Mouse (Mus musculus) limb, embryonic 12.5 days (tissue): Measurements from ENCODE around the gene Fam24a. TPM values are rescaled to one million over a fixed set of nuclear protein-coding genes. Genes with fewer than 3 reads are reported as not detected.

Source experiments
- ATAC-seq: fragments of 200-750 bp; cut with Nextera tagmentation; 2 replicates; pipeline ENCODE4 v1.8.0; 2017; ENCODE audit warnings: low read depth, moderate TSS enrichment; ENCODE audit not compliant: insufficient number of reproducible peaks, insufficient read depth, low FRiP score, low TSS enrichment
- H3K27ac ChIP-seq: fragments of 300-500 bp; sonication (generic); 2 replicates; pipeline ENCODE4 v1.5.1; 2016; ENCODE audit warnings: mild to moderate bottlenecking, moderate library complexity
- H3K27me3 ChIP-seq: fragments of 300-500 bp; sonication (generic); 2 replicates; pipeline ENCODE4 v1.6.1; 2016; ENCODE audit warnings: mild to moderate bottlenecking, moderate library complexity
- H3K36me3 ChIP-seq: fragments of 300-500 bp; sonication (generic); 2 replicates; pipeline ENCODE4 v1.6.1; 2016; ENCODE audit warnings: mild to moderate bottlenecking, moderate library complexity
- H3K4me1 ChIP-seq: fragments of 300-500 bp; sonication (generic); replicated peaks from 2 replicates; pipeline ENCODE4 v1.6.1; 2016
- H3K4me2 ChIP-seq: fragments of 300-500 bp; sonication (generic); 2 replicates; pipeline ENCODE4 v1.6.1; 2016; ENCODE audit warnings: mild to moderate bottlenecking, moderate library complexity
- H3K4me3 ChIP-seq: fragments of 300-500 bp; sonication (generic); replicated peaks from 2 replicates; pipeline ENCODE4 v1.5.1; 2016; ENCODE audit warnings: mild to moderate bottlenecking
- H3K9ac ChIP-seq: fragments of 300-500 bp; sonication (generic); replicated peaks from 2 replicates; pipeline ENCODE4 v1.6.1; 2016; ENCODE audit warnings: mild to moderate bottlenecking, moderate library complexity
- H3K9me3 ChIP-seq: fragments of 300-500 bp; sonication (generic); 2 replicates; pipeline ENCODE4 v1.6.1; 2016; ENCODE audit warnings: mild to moderate bottlenecking, moderate library complexity
- WGBS: fragments of 180-500 bp; shearing (Covaris S2); methylation state at CpG from one replicate; pipeline ENCODE4 v1.1.7; 2016; 5-methylcytosine and 5-hydroxymethylcytosine counted together
- polyA plus RNA-seq: library from polyadenylated mRNA; unstranded; fragments of >200 nt; fragmentation: Nextera tagmentation; extraction: Ambion mirVana; gene quantifications from 2 replicates; pipeline ENCODE4 v1.2.1, GENCODE M21; 2016

Fam24a gene
- not detected in 2 replicates for polyA plus RNA-seq

DNA sequence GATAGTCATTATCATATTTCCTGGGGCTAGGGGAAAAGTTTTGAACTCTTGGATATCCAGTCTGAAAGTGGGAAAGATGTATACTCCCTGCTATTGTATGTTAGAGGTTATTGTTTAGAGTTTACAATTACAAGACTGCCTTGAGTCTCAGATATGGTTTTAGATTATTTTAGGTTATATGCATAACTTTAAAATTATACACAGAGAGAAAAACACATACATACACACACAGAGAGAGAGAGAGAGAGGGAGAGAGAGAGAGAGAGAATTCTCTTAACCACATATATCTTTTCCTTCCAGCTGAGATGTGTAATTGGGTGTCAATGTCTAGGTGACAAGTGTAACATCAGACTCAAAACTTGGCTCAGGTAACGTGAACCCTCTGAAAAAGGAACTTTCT, at the start of gene Fam24a:
Gene Fam24a, plus strand, starts transcription at position 301 of the 400 bp plus-strand sequence.
- no peak for ATAC-seq
- Histone ChIP-seq H3K36me3 (peaks cover 4% of the 10 kb centered on the region; the same call in 1 of the 2 replicates), H3K4me1 (no peaks in the 10 kb centered on the region; the same call in 1 of the 2 replicates), H3K4me2 (no peak within 1 kb of the TSS), H3K4me3 (no peak within 1 kb of the TSS), H3K27ac (no peak within 1 kb of the TSS), H3K27me3 (no peaks in the 10 kb centered on the region), H3K9ac (no peak within 1 kb of the TSS), H3K9me3 (no peaks in the 10 kb centered on the region)
- 50% methylated on average over 1 of the region's 1 CpGs for WGBS

DNA sequence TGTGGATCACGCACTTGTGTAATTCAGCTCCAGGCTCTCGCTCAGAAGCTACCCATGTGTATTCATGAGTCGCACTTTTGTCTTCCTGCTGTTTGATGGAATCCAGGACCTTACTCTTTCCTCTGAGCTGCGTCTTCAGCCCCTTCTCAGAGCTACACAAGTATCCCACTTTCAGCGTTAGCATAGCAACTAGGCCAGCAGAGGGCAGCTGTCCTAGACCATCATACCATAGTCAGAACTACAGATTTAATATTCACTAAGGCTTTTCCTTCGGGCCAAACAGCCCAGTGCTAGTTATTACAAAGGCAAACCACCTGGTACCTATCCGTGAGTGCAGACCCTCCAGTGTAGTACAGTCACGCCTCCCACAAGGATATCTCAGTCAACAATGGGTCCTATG, 36.5 kb upstream of the Fam24a start:
- ATAC-seq = no peak
- WGBS = 77% methylated on average over 8 of the region's 8 CpGs
- H3K36me3 ChIP-seq = no peaks in the 10 kb centered on the region
- H3K27me3 ChIP-seq = no peaks in the 10 kb centered on the region
- H3K9ac ChIP-seq = no peak overlapping the region
- no peaks in the 10 kb centered on the region for H3K9me3 ChIP-seq
- H3K4me1 ChIP-seq = no peaks in the 10 kb centered on the region
- no peak overlapping the region for H3K27ac ChIP-seq
- no peak overlapping the region for H3K4me3 ChIP-seq
- H3K4me2 ChIP-seq = no peak overlapping the region

DNA sequence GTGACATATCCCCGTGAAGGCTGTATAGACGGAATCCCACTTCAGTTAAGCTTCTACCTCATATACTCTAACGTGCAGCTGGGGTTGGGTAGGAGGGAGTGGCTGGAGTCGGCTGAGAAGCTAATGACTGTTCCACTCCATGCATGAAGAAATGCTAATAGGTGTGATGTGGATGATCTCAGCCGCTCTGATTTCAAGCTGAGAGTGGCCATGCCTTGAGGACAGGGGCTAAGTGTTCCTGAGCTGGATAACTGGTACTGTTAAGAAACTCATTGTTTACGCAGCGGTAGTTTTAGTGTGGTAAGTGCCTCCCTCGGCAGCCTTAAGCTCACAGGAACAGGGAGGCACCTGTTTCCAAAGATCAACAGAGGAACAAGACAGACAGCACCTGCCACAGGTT, 30.3 kb upstream of the Fam24a start:
- Histone ChIP-seq H3K4me1 (no peaks in the 10 kb centered on the region), H3K27me3 (no peaks in the 10 kb centered on the region), H3K4me2 (no peak overlapping the region), H3K27ac (no peak overlapping the region), H3K36me3 (no peaks in the 10 kb centered on the region), H3K9me3 (no peaks in the 10 kb centered on the region), H3K4me3 (no peak overlapping the region), H3K9ac (no peak overlapping the region)
- ATAC-seq = no peak
- 77% methylated on average over 8 of the region's 8 CpGs for WGBS

DNA sequence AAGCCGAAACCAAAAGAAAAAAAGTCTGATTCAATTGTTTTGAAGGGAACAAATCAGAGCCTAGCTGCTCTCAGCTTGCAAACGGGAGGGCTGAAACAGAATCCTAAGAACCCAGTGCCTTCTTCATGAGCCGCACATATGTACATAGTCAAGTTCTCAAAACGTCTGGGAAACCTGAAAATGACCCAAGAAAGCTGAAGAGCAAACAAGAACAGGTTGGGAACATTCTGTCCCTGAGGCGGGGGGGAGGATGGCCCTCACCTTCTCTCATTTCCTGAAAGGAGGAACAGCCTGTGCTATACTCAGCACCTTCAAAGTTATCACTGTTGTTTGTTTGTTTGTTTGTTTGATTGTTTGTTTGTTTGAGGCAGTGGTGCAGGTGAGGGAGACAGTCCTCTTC, 26.9 kb upstream of the Fam24a start:
- Histone ChIP-seq H3K9ac (no peak overlapping the region), H3K9me3 (no peaks in the 10 kb centered on the region), H3K36me3 (no peaks in the 10 kb centered on the region), H3K27ac (no peak overlapping the region), H3K27me3 (no peaks in the 10 kb centered on the region), H3K4me1 (no peaks in the 10 kb centered on the region), H3K4me3 (no peak overlapping the region), H3K4me2 (no peak overlapping the region)
- no peak for ATAC-seq
- WGBS = 85% methylated on average over 5 of the region's 5 CpGs

DNA sequence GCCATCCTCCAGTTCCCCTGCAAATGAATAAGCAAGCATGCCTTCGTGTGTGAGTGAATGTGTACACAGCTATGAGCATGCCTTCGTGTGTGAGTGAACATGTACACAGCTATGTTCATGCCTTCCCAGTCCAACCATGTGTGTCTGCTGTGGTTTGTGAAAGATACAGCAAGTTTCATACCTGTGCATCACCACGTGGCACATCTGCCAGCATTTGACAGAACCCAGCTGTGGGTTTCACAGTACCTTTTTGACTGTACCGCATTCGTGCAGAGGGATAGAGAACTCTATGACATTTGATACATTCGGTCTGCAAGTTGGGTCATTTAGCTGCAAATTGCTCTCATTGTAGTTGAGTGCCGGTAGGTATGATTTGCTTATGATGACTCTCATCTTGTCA, 19.2 kb upstream of the Fam24a start:
- no peaks in the 10 kb centered on the region for H3K4me1 ChIP-seq
- no peak for ATAC-seq
- 79% methylated on average over 7 of the region's 7 CpGs for whole genome bisulfite sequencing
- no peak overlapping the region for H3K27ac ChIP-seq
- no peak overlapping the region for H3K4me2 ChIP-seq
- H3K4me3 ChIP-seq = no peak overlapping the region
- H3K36me3 ChIP-seq = no peaks in the 10 kb centered on the region
- no peaks in the 10 kb centered on the region; the same call in 1 of the 2 replicates for H3K27me3 ChIP-seq
- H3K9ac ChIP-seq = no peak overlapping the region
- H3K9me3 ChIP-seq = no peaks in the 10 kb centered on the region

DNA sequence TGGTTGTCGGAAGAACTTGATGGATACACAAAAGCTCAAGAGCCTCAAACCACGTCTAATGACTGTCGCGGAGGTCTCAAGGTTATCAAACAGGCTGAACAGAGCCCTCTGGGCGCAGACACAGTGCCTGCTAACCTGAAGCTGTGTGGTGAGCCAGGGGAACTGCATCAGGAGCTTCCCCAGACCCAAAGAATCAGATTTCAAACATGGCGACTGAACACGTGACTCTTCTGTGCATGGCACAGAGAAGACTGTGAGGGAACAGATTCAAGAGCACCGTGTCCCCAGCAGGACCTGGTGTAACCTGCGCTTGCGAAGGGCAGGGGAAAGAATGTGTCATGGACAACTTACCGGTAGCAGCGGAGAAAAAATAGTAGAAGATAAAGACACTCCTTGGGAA, 16.1 kb upstream of the Fam24a start:
- Histone ChIP-seq H3K27ac (no peak overlapping the region), H3K4me2 (no peak overlapping the region), H3K9ac (no peak overlapping the region), H3K9me3 (no peaks in the 10 kb centered on the region), H3K27me3 (no peaks in the 10 kb centered on the region; the same call in 1 of the 2 replicates), H3K4me3 (no peak overlapping the region), H3K4me1 (no peaks in the 10 kb centered on the region), H3K36me3 (no peaks in the 10 kb centered on the region)
- ATAC-seq = no peak
- WGBS = 61% methylated on average over 12 of the region's 12 CpGs

DNA sequence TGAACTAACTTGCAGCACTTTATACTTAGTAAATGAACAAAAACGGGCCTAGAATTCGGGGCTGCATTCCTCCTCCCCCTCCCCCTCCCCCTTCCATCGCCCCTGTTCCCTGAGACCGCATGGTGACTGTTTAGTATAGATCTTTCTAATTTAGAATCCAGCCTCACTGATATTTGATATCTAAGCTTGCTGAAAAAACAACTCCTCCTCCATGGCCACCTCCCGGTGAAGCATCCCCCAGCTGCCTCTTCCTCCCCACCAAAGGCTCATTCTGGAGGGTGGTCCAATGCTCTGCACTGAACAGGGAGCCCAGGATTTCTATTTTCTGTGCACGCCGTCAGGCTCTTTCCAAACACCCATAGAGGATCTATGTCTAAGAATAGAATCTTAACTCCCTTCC, 15.3 kb upstream of the Fam24a start:
- Histone ChIP-seq H3K9ac (no peak overlapping the region), H3K27me3 (no peaks in the 10 kb centered on the region; the same call in 1 of the 2 replicates), H3K4me3 (no peak overlapping the region), H3K36me3 (no peaks in the 10 kb centered on the region), H3K4me1 (no peaks in the 10 kb centered on the region), H3K9me3 (no peaks in the 10 kb centered on the region), H3K4me2 (no peak overlapping the region), H3K27ac (no peak overlapping the region)
- no peak for ATAC-seq
- 83% methylated on average over 5 of the region's 7 CpGs for WGBS

DNA sequence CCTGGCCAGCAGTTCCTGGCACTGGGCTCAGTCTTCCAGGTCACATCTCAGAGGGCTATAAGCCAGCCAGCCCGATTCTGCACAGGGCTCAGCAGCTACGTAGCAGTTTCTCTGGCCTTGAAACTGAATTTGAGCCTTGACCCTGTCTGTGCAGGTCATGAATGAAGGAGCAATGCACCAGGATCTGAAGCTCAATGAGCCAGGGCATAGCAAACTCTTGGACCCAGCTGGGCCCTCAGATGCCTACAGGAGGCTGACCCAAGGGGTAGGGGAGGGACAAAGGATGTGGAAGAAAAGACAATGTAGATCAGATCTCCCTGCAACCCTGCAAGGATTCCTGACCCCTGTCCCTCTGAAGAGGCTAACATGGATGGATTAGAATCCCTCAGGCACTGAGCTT, 11.5 kb upstream of the Fam24a start, which contains the start of gene Cuzd1:
Gene Cuzd1, minus strand, starts transcription at position 101 of the 400 bp plus-strand sequence.
- no peak for ATAC-seq
- WGBS = 93% methylated on average over 2 of the region's 2 CpGs
- H3K27ac ChIP-seq = no peak within 1 kb of the TSS
- H3K4me1 ChIP-seq = no peaks in the 10 kb centered on the region
- H3K9me3 ChIP-seq = no peaks in the 10 kb centered on the region
- H3K4me2 ChIP-seq = no peak within 1 kb of the TSS
- H3K9ac ChIP-seq = no peak within 1 kb of the TSS
- no peaks in the 10 kb centered on the region for H3K36me3 ChIP-seq
- H3K4me3 ChIP-seq = no peak within 1 kb of the TSS
- H3K27me3 ChIP-seq = no peaks in the 10 kb centered on the region

DNA sequence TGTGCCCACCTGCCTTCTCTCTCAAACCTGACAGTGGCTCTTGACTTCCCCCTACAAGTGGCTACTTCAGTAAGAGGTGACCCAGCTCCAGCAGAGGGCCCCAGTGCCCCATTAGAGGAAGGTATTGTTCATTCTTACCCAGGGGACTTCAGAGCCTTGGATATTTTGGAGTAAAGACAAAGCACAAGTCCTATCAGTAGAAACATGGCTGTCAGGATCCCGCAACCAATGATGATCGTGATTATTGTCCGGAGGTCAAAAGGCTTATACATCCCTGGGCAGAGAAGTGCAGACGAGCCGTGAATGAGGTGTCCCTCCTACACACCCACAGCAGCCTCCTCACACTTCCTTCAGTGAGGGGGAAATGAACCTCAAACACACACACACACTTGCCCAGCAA, 6.6 kb upstream of the Fam24a start:
- no peaks in the 10 kb centered on the region for H3K36me3 ChIP-seq
- H3K27ac ChIP-seq = no peak overlapping the region
- WGBS = 90% methylated on average over 5 of the region's 5 CpGs
- H3K9ac ChIP-seq = no peak overlapping the region
- H3K27me3 ChIP-seq = no peaks in the 10 kb centered on the region
- no peak overlapping the region for H3K4me3 ChIP-seq
- H3K4me1 ChIP-seq = no peaks in the 10 kb centered on the region
- no peak for ATAC-seq
- no peak overlapping the region for H3K4me2 ChIP-seq
- H3K9me3 ChIP-seq = no peaks in the 10 kb centered on the region

DNA sequence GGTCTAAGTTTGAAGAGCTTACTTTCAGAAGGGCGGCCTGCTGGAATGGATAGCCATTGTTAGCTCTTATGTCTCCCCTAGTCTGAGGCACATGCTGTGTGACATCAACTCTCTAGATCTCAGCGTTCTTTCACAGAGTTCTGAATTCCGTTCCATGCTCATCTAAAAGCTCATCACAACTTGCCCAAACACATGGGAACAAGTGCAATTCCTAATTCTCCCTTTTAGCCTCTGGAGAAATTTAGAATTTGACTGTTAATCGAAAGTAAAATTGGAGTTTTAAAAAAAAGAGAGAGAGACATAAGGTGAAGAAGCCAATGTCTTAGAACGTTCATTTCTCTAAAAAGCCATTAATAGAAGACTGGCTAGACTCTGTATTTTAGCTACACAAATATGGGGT, 4.2 kb upstream of the Fam24a start, which contains the start of gene Fam24b:
Gene Fam24b, minus strand, starts transcription at position 101 of the 400 bp plus-strand sequence.
- H3K27ac ChIP-seq = no peak within 1 kb of the TSS
- H3K27me3 ChIP-seq = no peaks in the 10 kb centered on the region
- no peak within 1 kb of the TSS for H3K4me3 ChIP-seq
- no peak for ATAC-seq
- no peaks in the 10 kb centered on the region for H3K9me3 ChIP-seq
- WGBS = 91% methylated on average over 5 of the region's 5 CpGs
- no peak within 1 kb of the TSS for H3K4me2 ChIP-seq
- no peak within 1 kb of the TSS for H3K9ac ChIP-seq
- H3K4me1 ChIP-seq = no peaks in the 10 kb centered on the region
- no peaks in the 10 kb centered on the region for H3K36me3 ChIP-seq

DNA sequence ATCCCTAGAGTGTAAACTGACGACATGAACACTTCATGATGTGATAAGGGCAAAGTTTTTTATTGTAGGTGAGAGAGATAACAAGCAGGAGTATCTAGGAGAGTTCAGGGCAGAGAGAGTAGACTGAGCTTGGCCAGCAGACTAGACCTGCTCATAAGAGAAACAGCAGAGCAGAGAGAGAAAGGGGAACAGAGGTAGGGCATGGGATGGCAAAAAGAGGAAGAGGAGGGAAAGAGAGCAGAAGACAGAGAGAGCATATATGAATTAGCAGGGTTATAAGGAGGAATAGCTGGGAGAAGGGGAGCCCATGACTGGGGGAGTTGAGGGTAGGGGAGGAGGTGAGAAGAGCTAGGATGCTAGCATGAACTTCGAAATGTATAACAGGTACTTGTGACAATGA, 2.0 kb upstream of the Fam24a start:
- WGBS = 78% methylated on average over 2 of the region's 2 CpGs

DNA sequence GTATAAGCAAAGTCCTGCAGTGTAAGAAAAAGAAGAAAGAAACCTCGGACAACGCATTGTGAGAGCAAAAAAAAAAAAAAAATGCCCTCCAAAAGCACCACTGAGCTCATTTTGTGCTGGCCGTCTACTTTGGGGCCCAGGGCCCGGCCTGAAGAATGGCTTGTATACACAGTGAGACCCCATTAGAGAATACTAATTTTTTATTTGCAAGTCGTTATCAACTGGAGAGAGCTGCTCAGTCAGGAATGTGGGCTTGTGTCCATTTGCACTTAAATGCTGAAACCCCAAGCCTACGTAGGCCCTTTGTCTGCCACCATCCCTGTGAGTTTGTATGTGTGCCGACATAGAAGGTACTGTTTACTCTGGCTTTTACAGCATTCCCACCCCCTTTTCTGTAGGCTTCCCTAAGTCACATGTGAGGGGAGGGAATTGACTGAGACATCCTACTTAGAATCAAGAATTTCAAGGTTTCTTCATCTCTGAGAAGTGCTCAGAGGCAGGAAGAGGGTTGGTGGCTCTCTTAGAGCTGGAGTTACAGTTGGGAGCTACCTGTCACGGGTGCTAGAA, 3.9 kb downstream of the Fam24a start:
- 62% methylated on average over 8 of the region's 8 CpGs for WGBS
- Histone ChIP-seq H3K9ac (no peak overlapping the region), H3K4me3 (no peak overlapping the region), H3K4me1 (no peaks in the 10 kb centered on the region; the same call in 1 of the 2 replicates), H3K9me3 (no peaks in the 10 kb centered on the region), H3K4me2 (no peak overlapping the region), H3K27ac (no peak overlapping the region), H3K36me3 (peaks cover 35% of the 10 kb centered on the region), H3K27me3 (no peaks in the 10 kb centered on the region)
- ATAC-seq = no peak

More for the DNA sequence above, 2.0 kb upstream of the Fam24a start:
- Histone ChIP-seq H3K36me3 (no peaks in the 10 kb centered on the region), H3K4me3 (no peak overlapping the region), H3K9ac (no peak overlapping the region), H3K4me2 (no peak overlapping the region), H3K27me3 (no peaks in the 10 kb centered on the region), H3K9me3 (no peaks in the 10 kb centered on the region), H3K4me1 (no peaks in the 10 kb centered on the region), H3K27ac (no peak overlapping the region)
- no peak for ATAC-seq
